Mouse (Mus musculus): ENCODE measurements around the gene Mmp25.

Gene Mmp25

GRCm38 (mm10) chr17:23644613-23645495 lies at the start of gene Mmp25:
Gene Mmp25 (minus strand): TSS chr17:23645277.
- DNase-seq, result no peak

- no peak for DNase-seq
Measured at GRCm38 (mm10) chr17:23694491-23694890, 49.4 kb upstream of the Mmp25 start.

GRCm38 (mm10) chr17:23683856-23684672 lies 39.0 kb upstream of the Mmp25 start, which contains the start of gene Cldn9:
Gene Cldn9 (minus strand): TSS chr17:23684026.
- DNase-seq, result no peak

- DNase-seq, result no peak
Measured at GRCm38 (mm10) chr17:23683226-23683625, 38.1 kb upstream of the Mmp25 start.

GRCm38 (mm10) chr17:23682530-23682929 lies 37.5 kb upstream of the Mmp25 start:
- no peak for DNase-seq

- no peak for DNase-seq
Measured at GRCm38 (mm10) chr17:23682092-23682491, 37.0 kb upstream of the Mmp25 start.

GRCm38 (mm10) chr17:23681086-23681485 lies 36.0 kb upstream of the Mmp25 start:
- peak; percentile 52 for DNase-seq

GRCm38 (mm10) chr17:23680336-23680735 lies 35.3 kb upstream of the Mmp25 start:
- peak; percentile 20 for DNase-seq

- DNase-seq, result peak; percentile 56
Measured at GRCm38 (mm10) chr17:23679127-23679835, 34.2 kb upstream of the Mmp25 start, which contains the start of gene Cldn6. Gene Cldn6 (plus strand): TSS chr17:23679249.

- peak; percentile 88 for DNase-seq
Measured at GRCm38 (mm10) chr17:23677236-23677679, 32.2 kb upstream of the Mmp25 start, which contains the start of gene Tnfrsf12a. Gene Tnfrsf12a (minus strand): TSS chr17:23677468.

GRCm38 (mm10) chr17:23676473-23677031 lies 31.5 kb upstream of the Mmp25 start:
- peak; percentile 78 for DNase-seq

GRCm38 (mm10) chr17:23675564-23676281 lies 30.6 kb upstream of the Mmp25 start:
- peak; percentile 80 for DNase-seq

GRCm38 (mm10) chr17:23675127-23675526 lies 30.1 kb upstream of the Mmp25 start:
- DNase-seq, result peak; percentile 76

- DNase-seq, result peak; percentile 77
Measured at GRCm38 (mm10) chr17:23674271-23674952, 29.3 kb upstream of the Mmp25 start.

GRCm38 (mm10) chr17:23673424-23674073 lies 28.5 kb upstream of the Mmp25 start, which contains the start of the genes Hcfc1r1 and Thoc6:
Gene Hcfc1r1 (plus strand): TSS chr17:23673596.
Gene Thoc6 (minus strand): TSS chr17:23673882.
- peak; percentile 97 for DNase-seq

- DNase-seq, result peak; percentile 58
Measured at GRCm38 (mm10) chr17:23672761-23673160, 27.7 kb upstream of the Mmp25 start.

- peak; percentile 55 for DNase-seq
Measured at GRCm38 (mm10) chr17:23671519-23671918, 26.4 kb upstream of the Mmp25 start.

- DNase-seq, result peak; percentile 55
Measured at GRCm38 (mm10) chr17:23670516-23671074, 25.5 kb upstream of the Mmp25 start.

- no peak for DNase-seq
Measured at GRCm38 (mm10) chr17:23665511-23665910, 20.4 kb upstream of the Mmp25 start.

- DNase-seq, result no peak
Measured at GRCm38 (mm10) chr17:23664556-23665021, 19.5 kb upstream of the Mmp25 start.
